Mouse (Mus musculus) lung, postnatal 0 days (tissue): ENCODE data around the gene Wnt4.

Experiments used
- CTCF ChIP-seq: IDR thresholded peaks from 2 replicates; pipeline ENCODE4 v1.5.1; 2016; ENCODE audit warnings: antibody characterized with exemption, mild to moderate bottlenecking
- EP300 ChIP-seq: IDR thresholded peaks from 2 replicates; pipeline ENCODE4 v1.6.1; 2016; ENCODE audit warnings: antibody characterized with exemption, mild to moderate bottlenecking, control low read depth

- TF ChIP-seq CTCF, result peak; percentile 46
- peak; percentile 14; the same call in 1 of the 2 replicates for TF ChIP-seq EP300
Measured at GRCm38 (mm10) chr4:137316027-137316770, 38.9 kb downstream of the Wnt4 start.
